Mouse (Mus musculus) ES-E14 (cell line): ENCODE measurements around the gene Ddx41. TPM values are rescaled to one million over a fixed set of nuclear protein-coding genes. Genes with fewer than 3 reads are reported as not detected.
A peak's percentile ranks its signal among the peaks of the same experiment; 100 is the strongest.

ENCODE experiments used
- DNase-seq: peaks from one replicate; pipeline ENCODE4 v3.0.0-alpha.2; 2013; ENCODE audit warnings: low read depth, low spot score
- H3K27ac ChIP-seq: 2 replicates; pipeline ENCODE4 v1.5.1; 2012; ENCODE audit warnings: low read depth, mild to moderate bottlenecking, low read length, moderate library complexity, mixed read lengths; ENCODE audit not compliant: poor library complexity, insufficient read depth, severe bottlenecking
- H3K36me3 ChIP-seq: 2 replicates; pipeline ENCODE4 v1.6.1; 2012; ENCODE audit warnings: mild to moderate bottlenecking, low read length, moderate library complexity, mixed read lengths; ENCODE audit not compliant: control insufficient read depth, poor library complexity, insufficient read depth, severe bottlenecking
- H3K4me1 ChIP-seq, 2 experiments: fragments of 150-350 bp in 1 of 2; sonication (generic) in 1 of 2; 2 replicates each; pipeline ENCODE4 v1.6.1; 2012; ENCODE audit warnings: low read length in 2 of 2, mild to moderate bottlenecking in 1 of 2, mixed read lengths in 1 of 2; ENCODE audit not compliant: control insufficient read depth in 2 of 2, insufficient read depth in 2 of 2, poor library complexity in 1 of 2
- H3K4me3 ChIP-seq, 2 experiments: fragments of 150-350 bp in 1 of 2; sonication (generic) in 1 of 2; 2 replicates each; pipeline ENCODE4 v1.5.1; 2012; ENCODE audit warnings: low read length in 2 of 2, low read depth in 1 of 2, mild to moderate bottlenecking in 1 of 2, mixed read lengths in 1 of 2; ENCODE audit not compliant: insufficient read depth in 1 of 2, poor library complexity in 1 of 2, severe bottlenecking in 1 of 2
- H3K9ac ChIP-seq: 2 replicates; pipeline ENCODE4 v1.6.1; 2012; ENCODE audit warnings: low read depth, mild to moderate bottlenecking, low read length, mixed read lengths; ENCODE audit not compliant: poor library complexity, insufficient read depth, severe bottlenecking
- H3K9me3 ChIP-seq: fragments of 150-350 bp; sonication (generic); 2 replicates; pipeline ENCODE4 v1.6.1; 2012; ENCODE audit warnings: low read depth, mild to moderate bottlenecking, low read length; ENCODE audit not compliant: control insufficient read depth, insufficient read depth
- CHD2 ChIP-seq: IDR thresholded peaks from 2 replicates; pipeline ENCODE4 v1.6.1; 2014; ENCODE audit warnings: mild to moderate bottlenecking, low read depth, low read length, inconsistent platforms
- HCFC1 ChIP-seq: IDR thresholded peaks from 2 replicates; pipeline ENCODE4 v1.6.1; 2012; ENCODE audit warnings: low read length, inconsistent platforms, borderline replicate concordance; ENCODE audit not compliant: insufficient read depth
- MAFK ChIP-seq: IDR thresholded peaks from 2 replicates; pipeline ENCODE4 v1.6.1; 2014; ENCODE audit warnings: mild to moderate bottlenecking, low read depth, low read length, inconsistent platforms; ENCODE audit not compliant: insufficient read depth
- ZC3H11A ChIP-seq: IDR thresholded peaks from 2 replicates; pipeline ENCODE4 v1.6.1; 2012; ENCODE audit warnings: low read depth, mild to moderate bottlenecking, inconsistent platforms, low read length, borderline replicate concordance
- ZNF384 ChIP-seq: IDR thresholded peaks from 2 replicates; pipeline ENCODE4 v1.6.1; 2012; ENCODE audit warnings: low read depth, low read length, inconsistent platforms
- in situ Hi-C, 2 experiments: fragments of 600-800 bp; cut with MboI; formaldehyde crosslinking; loops; one replicate each; pipeline ENCODE4 v1.15.1; 2025; ENCODE audit warnings: low sequenced_read_pairs in 2 of 2, inconsistent platforms in 1 of 2; ENCODE audit not compliant: unreplicated experiment in 2 of 2
- total RNA-seq: library from RNA; depleted of rRNA; stranded (reverse); fragments of 300-350 nt; gene quantifications from 2 replicates; pipeline ENCODE4 v1.2.3, GENCODE M21; 2012

Gene Ddx41
- total RNA-seq, 1 experiment = 85.9 TPM

DNA sequence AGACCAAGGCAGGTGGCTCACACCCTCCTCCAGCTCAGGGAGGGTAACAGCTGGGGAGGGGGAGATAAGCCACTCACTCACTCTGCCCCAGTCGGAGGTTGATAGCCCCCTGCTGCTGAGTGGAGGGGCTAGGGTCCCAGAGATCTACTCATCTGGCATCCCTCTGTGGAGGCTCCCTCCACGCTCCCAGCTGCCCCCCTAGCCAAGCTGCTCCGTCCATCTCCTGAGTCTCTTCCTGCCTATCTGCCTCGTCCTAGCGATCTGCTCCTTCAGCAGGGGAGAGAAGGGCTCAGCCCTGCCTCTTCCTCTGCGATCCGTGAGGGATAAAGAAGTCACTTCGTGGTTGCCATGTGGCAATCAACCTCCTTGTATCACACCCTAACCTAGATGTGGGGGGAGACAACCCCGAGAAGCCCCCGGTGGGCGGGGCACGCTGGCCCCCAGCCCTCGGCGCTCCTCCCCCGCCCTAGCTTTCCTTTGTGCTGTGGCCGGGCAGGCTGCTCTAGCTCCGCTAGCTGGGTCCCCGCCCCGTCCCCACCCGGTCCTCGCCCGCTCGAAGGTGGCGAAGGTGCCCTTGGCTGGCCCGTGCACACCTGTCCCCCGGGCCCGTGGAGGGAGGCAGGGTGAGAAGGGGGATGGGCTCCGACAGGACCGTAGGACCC is 49.4 kb downstream of the Ddx41 start:
- TF ChIP-seq CHD2 (no peak), ZNF384 (no peak), MAFK (no peak), ZC3H11A (no peak), HCFC1 (no peak)
- in situ Hi-C loops = no loop called here
- H3K9ac ChIP-seq = peak overlapping the region; percentile 75

GRCm38 (mm10) chr13:55486029-55486794 is 50.2 kb downstream of the Ddx41 start:
- Histone ChIP-seq H3K4me1 (peaks cover 3 to 12% of the 10 kb centered on the region in 2 experiments; a peak in 2 of 4 replicates), H3K9ac (no peak overlapping the region), H3K4me3 (peak overlapping the region in 1 of 2 experiments; percentile 78; a peak in 1 of 4 replicates), H3K36me3 (no peaks in the 10 kb centered on the region), H3K27ac (no peak overlapping the region), H3K9me3 (no peaks in the 10 kb centered on the region)
- in situ Hi-C loops = no loop called here
- DNase-seq = no peak
- TF ChIP-seq HCFC1 (no peak), ZNF384 (no peak), CHD2 (no peak), MAFK (no peak), ZC3H11A (no peak)

More for the DNA sequence above, 49.4 kb downstream of the Ddx41 start:
- no peaks in the 10 kb centered on the region for H3K36me3 ChIP-seq
- H3K27ac ChIP-seq = no peak overlapping the region
- H3K4me1 ChIP-seq = peaks cover 3 to 8% of the 10 kb centered on the region in 2 experiments; a peak in 2 of 4 replicates
- H3K4me3 ChIP-seq = peak overlapping the region; percentile 78 to 94
- H3K9me3 ChIP-seq = no peaks in the 10 kb centered on the region
- DNase-seq = no peak

DNA sequence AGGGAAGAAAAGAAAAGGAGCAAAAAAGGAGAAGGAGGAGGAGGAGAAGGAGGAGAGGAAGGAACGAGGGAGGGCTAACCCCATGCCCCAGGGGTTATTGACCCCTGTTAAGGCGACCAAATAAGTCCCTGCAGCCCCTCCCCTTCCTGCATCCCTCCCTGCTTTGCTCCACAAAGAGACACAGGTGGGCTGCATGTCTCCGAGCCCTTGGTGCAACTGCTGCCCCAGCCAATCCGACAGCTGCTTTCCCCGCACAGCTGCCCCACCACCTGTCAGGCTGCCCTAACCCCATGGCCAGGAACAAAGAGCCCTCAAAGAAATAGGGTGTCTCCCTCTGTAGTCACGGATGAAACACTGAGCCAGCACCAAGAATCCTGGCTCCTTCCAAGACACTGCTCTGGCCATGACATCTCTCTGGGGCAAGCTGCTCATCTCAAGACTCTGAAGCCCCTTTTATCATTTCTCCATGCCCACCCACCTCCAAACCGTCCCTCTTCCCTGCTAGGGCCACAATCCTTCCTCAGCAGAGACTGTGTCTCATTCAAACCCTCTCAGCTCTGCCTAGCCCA is 51.9 kb downstream of the Ddx41 start:
- Histone ChIP-seq H3K27ac (no peak overlapping the region), H3K4me3 (no peak overlapping the region), H3K4me1 (peaks cover 3 to 10% of the 10 kb centered on the region in 2 experiments; a peak in 2 of 4 replicates), H3K9ac (no peak overlapping the region), H3K36me3 (no peaks in the 10 kb centered on the region), H3K9me3 (no peaks in the 10 kb centered on the region)
- TF ChIP-seq ZNF384 (no peak), ZC3H11A (no peak), HCFC1 (no peak), CHD2 (no peak), MAFK (no peak)
- no peak for DNase-seq
- in situ Hi-C loops = no loop called here

DNA sequence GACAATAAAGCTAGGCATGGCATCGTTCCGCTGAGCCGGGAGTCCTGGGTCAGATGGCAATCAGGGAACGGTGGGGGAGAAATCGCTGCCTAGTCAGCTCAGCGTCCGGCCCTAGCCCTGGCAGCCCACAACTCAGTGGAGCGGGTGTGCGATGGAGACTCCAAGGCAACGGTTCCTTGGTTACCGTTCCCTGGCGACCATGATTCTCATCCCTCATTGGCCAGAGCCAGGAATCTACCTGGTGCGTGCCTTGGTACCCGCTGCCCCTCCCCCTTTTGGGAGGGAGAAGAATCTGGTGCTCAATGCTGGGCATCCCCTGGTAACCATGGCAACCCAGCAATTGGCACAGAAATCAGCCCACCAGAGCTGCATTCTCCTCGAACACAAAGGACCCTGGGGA is 52.9 kb downstream of the Ddx41 start:
- Histone ChIP-seq H3K4me1 (peaks cover 3 to 10% of the 10 kb centered on the region in 2 experiments; a peak in 2 of 4 replicates), H3K4me3 (no peak overlapping the region), H3K27ac (no peak overlapping the region), H3K9ac (no peak overlapping the region), H3K36me3 (no peaks in the 10 kb centered on the region), H3K9me3 (no peaks in the 10 kb centered on the region)
- in situ Hi-C loops = no loop called here
- no peak for TF ChIP-seq MAFK
- TF ChIP-seq HCFC1 = no peak
- no peak for TF ChIP-seq CHD2
- no peak for TF ChIP-seq ZNF384
- no peak for TF ChIP-seq ZC3H11A
- DNase-seq = no peak
